Mouse (Mus musculus) thymus, adult 2 months (tissue): ENCODE data around the gene Map2k1. TPM values are rescaled to one million over a fixed set of nuclear protein-coding genes. Genes with fewer than 3 reads are reported as not detected.

Experiments
- DNase-seq: peaks from one replicate; pipeline ENCODE4 v3.0.0; 2021
- H3K27ac ChIP-seq: fragments of 200-500 bp; 2 replicates; pipeline ENCODE4 v1.5.1; 2012; ENCODE audit warnings: low read length, control low read depth; ENCODE audit not compliant: control insufficient read depth, insufficient read depth
- H3K27me3 ChIP-seq: fragments of 200-500 bp; 2 replicates; pipeline ENCODE4 v1.6.1; 2012; ENCODE audit warnings: mild to moderate bottlenecking, low read length, moderate library complexity, mixed read lengths; ENCODE audit not compliant: control insufficient read depth, insufficient read depth
- H3K36me3 ChIP-seq: fragments of 200-500 bp; 2 replicates; pipeline ENCODE4 v1.6.1; 2012; ENCODE audit warnings: mild to moderate bottlenecking, low read length, moderate library complexity; ENCODE audit not compliant: control insufficient read depth, insufficient read depth
- H3K4me1 ChIP-seq: fragments of 200-500 bp; replicated peaks from 2 replicates; pipeline ENCODE4 v1.6.1; 2012; ENCODE audit warnings: low read length; ENCODE audit not compliant: control insufficient read depth, insufficient read depth
- H3K4me3 ChIP-seq: fragments of 200-500 bp; 2 replicates; pipeline ENCODE4 v1.5.1; 2012; ENCODE audit warnings: mild to moderate bottlenecking, low read length, control low read depth, moderate library complexity; ENCODE audit not compliant: control insufficient read depth, insufficient read depth
- CTCF ChIP-seq: fragments of 200-500 bp; IDR thresholded peaks from 2 replicates; pipeline ENCODE4 v1.5.1; 2012; ENCODE audit warnings: mild to moderate bottlenecking, control low read depth, low read length, moderate library complexity, borderline replicate concordance; ENCODE audit not compliant: control insufficient read depth, poor library complexity, insufficient read depth; ENCODE audit errors: extremely low read depth
- POLR2A ChIP-seq: fragments of 200-500 bp; IDR thresholded peaks from 2 replicates; pipeline ENCODE4 v1.6.1; 2012; ENCODE audit warnings: mild to moderate bottlenecking, low read length, control low read depth, moderate library complexity; ENCODE audit not compliant: control insufficient read depth, poor library complexity, insufficient read depth; ENCODE audit errors: extremely low read depth
- WGBS: fragments of 180-500 bp; shearing (Covaris S2); methylation state at CpG from one replicate; pipeline ENCODE4 v1.1.7; 2018; 5-methylcytosine and 5-hydroxymethylcytosine counted together
- polyA plus RNA-seq: library from polyadenylated mRNA; depleted of rRNA; stranded (reverse); fragments of >200 nt; gene quantifications from 2 replicates; pipeline ENCODE4 v1.2.3, GENCODE M21; 2012

Gene Map2k1
- polyA plus RNA-seq, 1 experiment, result 50.4 TPM

- TF ChIP-seq CTCF (no peak), POLR2A (no peak)
- DNase-seq, result no peak
- H3K27me3 ChIP-seq, result no peaks in the 10 kb centered on the region
- H3K27ac ChIP-seq, result no peak overlapping the region
- no peaks in the 10 kb centered on the region for H3K36me3 ChIP-seq
- no peak overlapping the region for H3K4me3 ChIP-seq
- no peaks in the 10 kb centered on the region for H3K4me1 ChIP-seq
Measured at GRCm38 (mm10) chr9:64217887-64218286, 35.5 kb downstream of the Map2k1 start.

GRCm38 (mm10) chr9:64216641-64217040, 36.8 kb downstream of the Map2k1 start:
- no peak for TF ChIP-seq CTCF
- TF ChIP-seq POLR2A, result no peak
- Histone ChIP-seq H3K4me3 (no peak overlapping the region), H3K4me1 (no peaks in the 10 kb centered on the region), H3K27ac (no peak overlapping the region), H3K27me3 (no peaks in the 10 kb centered on the region), H3K36me3 (no peaks in the 10 kb centered on the region)
- WGBS, result 96% methylated on average over 2 of the region's 2 CpGs
- no peak for DNase-seq

- Histone ChIP-seq H3K4me1 (no peaks in the 10 kb centered on the region), H3K36me3 (no peaks in the 10 kb centered on the region), H3K27me3 (no peaks in the 10 kb centered on the region), H3K4me3 (no peak overlapping the region), H3K27ac (no peak overlapping the region)
- WGBS, result 31% methylated on average over 4 of the region's 4 CpGs
- no peak for DNase-seq
- no peak for TF ChIP-seq CTCF
- no peak for TF ChIP-seq POLR2A
Measured at GRCm38 (mm10) chr9:64216090-64216489, 37.3 kb downstream of the Map2k1 start.

GRCm38 (mm10) chr9:64214452-64214851, 39.0 kb downstream of the Map2k1 start:
- no peak for DNase-seq
- Histone ChIP-seq H3K4me3 (no peak overlapping the region), H3K27me3 (no peaks in the 10 kb centered on the region), H3K4me1 (no peaks in the 10 kb centered on the region), H3K36me3 (no peaks in the 10 kb centered on the region; the same call in 1 of the 2 replicates), H3K27ac (no peak overlapping the region)
- TF ChIP-seq CTCF, result no peak
- TF ChIP-seq POLR2A, result no peak
- WGBS, result 98% methylated on average over 17 of the region's 17 CpGs

- DNase-seq, result no peak
- no peaks in the 10 kb centered on the region for H3K27me3 ChIP-seq
- 94% methylated on average over 3 of the region's 3 CpGs for WGBS
- no peak overlapping the region for H3K4me3 ChIP-seq
- no peaks in the 10 kb centered on the region for H3K4me1 ChIP-seq
- TF ChIP-seq POLR2A (no peak), CTCF (no peak)
- no peaks in the 10 kb centered on the region; the same call in 1 of the 2 replicates for H3K36me3 ChIP-seq
- no peak overlapping the region for H3K27ac ChIP-seq
Measured at GRCm38 (mm10) chr9:64207509-64208084, 45.8 kb downstream of the Map2k1 start.

GRCm38 (mm10) chr9:64202866-64203265, 50.6 kb downstream of the Map2k1 start:
- Histone ChIP-seq H3K36me3 (no peaks in the 10 kb centered on the region), H3K27ac (no peak overlapping the region), H3K27me3 (no peaks in the 10 kb centered on the region), H3K4me3 (no peak overlapping the region), H3K4me1 (no peaks in the 10 kb centered on the region)
- no peak for DNase-seq
- TF ChIP-seq CTCF (no peak), POLR2A (no peak)

GRCm38 (mm10) chr9:64202331-64202730, 51.1 kb downstream of the Map2k1 start:
- TF ChIP-seq CTCF (no peak), POLR2A (no peak)
- H3K36me3 ChIP-seq, result no peaks in the 10 kb centered on the region
- no peaks in the 10 kb centered on the region for H3K27me3 ChIP-seq
- no peaks in the 10 kb centered on the region for H3K4me1 ChIP-seq
- no peak for DNase-seq
- no peak overlapping the region for H3K4me3 ChIP-seq
- no peak overlapping the region for H3K27ac ChIP-seq
